Mouse (Mus musculus): ENCODE measurements at regions not wholly inside any gene's neighbourhood (a gene's known extent, or its start where the extent isn't known, plus 50 kb on each side); places are given as distances from the start of the nearest gene placed in this dataset.

DNA sequence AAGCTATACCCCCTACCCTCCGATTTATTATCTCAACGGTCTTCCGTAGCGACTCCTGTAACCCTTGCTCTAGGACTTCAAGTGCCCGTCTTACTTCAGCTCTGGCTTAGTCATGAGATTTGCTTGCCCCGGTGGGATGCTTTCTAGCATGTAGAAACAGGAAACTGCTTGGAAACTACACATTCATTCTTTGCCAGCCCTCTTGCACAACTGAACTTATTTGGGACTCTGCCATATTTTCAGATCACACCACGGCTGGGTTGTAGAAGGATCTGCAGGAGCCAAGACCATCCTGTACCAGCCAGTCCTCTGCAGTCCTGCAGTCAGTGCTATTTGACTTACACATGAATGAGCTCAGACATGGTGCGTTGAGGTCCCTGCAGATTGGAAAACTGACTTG, 110.9 kb upstream of the Habp2 start:
- Histone ChIP-seq H3K27me3 (ENCODE audit: low read depth, poor library complexity, severe bottlenecking) (0 out of 2 replicates have a peak, but pooled peaks cover 3% of the 10 kb centered on the region), H3K4me1 (peaks cover 47% of the 10 kb centered on the region), H3K9me3 (replicated peaks) (no peaks in the 10 kb centered on the region; the same call in 1 of the 2 replicates), H3K4me3 (no peak overlapping the region), H3K36me3 (no peaks in the 10 kb centered on the region), H3K27ac (no peak overlapping the region)
- 94% methylated on average over 8 of the region's 8 CpGs for WGBS
- no peak for DNase-seq (ENCODE audit: low spot score)

DNA sequence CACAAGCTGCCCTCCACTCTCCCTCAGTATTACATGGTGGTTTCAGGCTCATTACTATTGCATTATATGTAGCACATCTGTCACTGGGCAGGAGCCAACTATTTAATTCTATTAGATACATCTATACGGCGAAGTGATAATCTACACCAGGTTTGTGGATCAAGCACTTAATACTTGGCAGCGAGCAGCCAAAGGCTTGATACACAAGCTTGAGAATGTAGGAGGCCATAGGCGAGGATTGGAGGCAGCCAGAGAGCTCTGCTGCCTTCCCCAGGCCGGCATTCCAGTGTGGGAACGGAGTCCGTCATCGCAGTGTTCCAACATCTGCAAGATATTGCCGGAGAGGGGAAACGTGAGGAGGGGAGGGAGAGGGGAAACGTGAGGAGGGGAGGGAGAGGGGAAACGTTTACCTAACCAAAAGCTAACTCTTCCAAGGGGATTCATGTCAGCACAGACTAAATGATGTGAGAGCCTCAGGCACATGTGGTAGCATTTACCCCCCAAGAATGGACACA, 109.6 kb upstream of the Habp2 start:
- WGBS = 17% methylated on average over 12 of the region's 12 CpGs
- Histone ChIP-seq H3K4me3 (no peak overlapping the region), H3K9me3 (replicated peaks) (no peaks in the 10 kb centered on the region; the same call in 1 of the 2 replicates), H3K36me3 (no peaks in the 10 kb centered on the region), H3K27me3 (ENCODE audit: low read depth, poor library complexity, severe bottlenecking) (0 out of 2 replicates have a peak, but pooled peaks cover 3% of the 10 kb centered on the region), H3K4me1 (peaks cover 45% of the 10 kb centered on the region), H3K27ac (peak overlapping the region; percentile 78)
- DNase-seq (ENCODE audit: low spot score) = peak; percentile 76

DNA sequence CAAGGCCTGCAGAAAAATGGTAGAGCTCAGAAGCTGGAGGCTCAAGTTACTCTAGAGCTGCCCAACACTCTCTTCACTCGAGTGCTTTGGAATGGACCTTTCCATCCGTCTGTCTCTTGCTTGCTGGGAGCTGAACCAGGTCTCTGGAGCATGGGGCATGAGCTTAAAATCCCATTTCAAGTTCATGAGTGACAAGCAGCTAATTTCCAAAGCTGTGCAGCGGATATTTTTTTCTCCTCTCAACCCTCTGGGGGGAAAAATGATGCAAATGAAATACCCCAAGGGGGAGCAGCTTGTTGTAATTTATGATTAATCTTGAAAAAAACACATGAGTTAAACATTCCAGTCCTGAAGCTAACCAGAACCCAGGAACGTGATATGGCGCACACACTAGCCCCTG, 101.2 kb upstream of the Habp2 start:
- WGBS = 84% methylated on average over 5 of the region's 5 CpGs
- Histone ChIP-seq H3K4me3 (no peak overlapping the region), H3K36me3 (no peaks in the 10 kb centered on the region), H3K4me1 (peaks cover 28% of the 10 kb centered on the region), H3K9me3 (replicated peaks) (peaks cover 6% of the 10 kb centered on the region; the same call in 1 of the 2 replicates), H3K27ac (no peak overlapping the region), H3K27me3 (ENCODE audit: low read depth, poor library complexity, severe bottlenecking) (no peaks in the 10 kb centered on the region)
- no peak for DNase-seq (ENCODE audit: low spot score)

DNA sequence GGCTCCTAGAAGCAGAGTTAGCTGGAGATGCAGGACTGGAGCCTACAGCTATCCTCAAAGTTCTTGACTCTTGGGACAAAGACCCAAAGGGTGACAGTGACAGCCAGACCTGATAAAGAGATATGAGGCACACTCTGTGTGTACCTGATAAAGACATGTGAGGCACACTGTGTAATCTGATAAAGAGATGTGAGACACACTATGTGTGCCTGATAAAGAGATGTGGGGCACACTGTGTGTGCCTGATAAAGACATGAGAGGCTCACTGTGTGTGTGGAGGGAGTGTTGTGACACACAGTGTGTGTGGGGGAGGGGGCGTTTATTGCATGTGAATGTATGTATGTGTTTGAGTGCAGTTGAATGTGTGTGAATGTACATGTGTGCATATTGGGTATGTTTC, 97.8 kb upstream of the Habp2 start:
- peaks cover 42% of the 10 kb centered on the region for H3K4me1 ChIP-seq
- H3K27ac ChIP-seq = peak overlapping the region; percentile 61
- no peaks in the 10 kb centered on the region for H3K9me3 ChIP-seq (replicated peaks)
- WGBS = 100% methylated on average over 1 of the region's 1 CpGs
- H3K27me3 ChIP-seq (ENCODE audit: low read depth, poor library complexity, severe bottlenecking) = 0 out of 2 replicates have a peak, but pooled peaks cover 4% of the 10 kb centered on the region
- H3K4me3 ChIP-seq = no peak overlapping the region
- no peaks in the 10 kb centered on the region for H3K36me3 ChIP-seq
- DNase-seq (ENCODE audit: low spot score) = no peak

DNA sequence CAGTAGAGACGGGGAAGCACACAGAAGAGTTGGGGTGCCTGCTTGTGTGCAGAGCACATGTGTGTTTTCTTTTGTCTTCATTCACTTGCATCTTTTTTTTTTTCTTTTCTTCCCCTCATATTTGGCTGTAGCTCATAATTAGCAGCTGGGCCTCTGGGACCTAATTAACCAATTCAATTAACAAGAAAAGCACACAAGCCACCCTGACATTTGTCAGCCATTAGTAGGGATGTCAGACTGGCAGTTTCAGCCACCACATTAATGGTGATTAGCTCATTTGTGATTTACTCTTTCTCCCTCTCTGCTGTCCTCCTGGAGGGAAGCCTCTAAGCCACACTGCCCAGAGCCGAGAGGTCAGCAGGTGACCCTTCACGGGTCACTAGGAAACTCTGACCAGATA, 96.7 kb upstream of the Habp2 start:
- 23% methylated on average over 3 of the region's 3 CpGs for WGBS
- Histone ChIP-seq H3K4me1 (peaks cover 42% of the 10 kb centered on the region), H3K4me3 (no peak overlapping the region), H3K27ac (peak overlapping the region; percentile 61), H3K27me3 (ENCODE audit: low read depth, poor library complexity, severe bottlenecking) (0 out of 2 replicates have a peak, but pooled peaks cover 4% of the 10 kb centered on the region), H3K36me3 (no peaks in the 10 kb centered on the region), H3K9me3 (replicated peaks) (no peaks in the 10 kb centered on the region)
- no peak for DNase-seq (ENCODE audit: low spot score)

DNA sequence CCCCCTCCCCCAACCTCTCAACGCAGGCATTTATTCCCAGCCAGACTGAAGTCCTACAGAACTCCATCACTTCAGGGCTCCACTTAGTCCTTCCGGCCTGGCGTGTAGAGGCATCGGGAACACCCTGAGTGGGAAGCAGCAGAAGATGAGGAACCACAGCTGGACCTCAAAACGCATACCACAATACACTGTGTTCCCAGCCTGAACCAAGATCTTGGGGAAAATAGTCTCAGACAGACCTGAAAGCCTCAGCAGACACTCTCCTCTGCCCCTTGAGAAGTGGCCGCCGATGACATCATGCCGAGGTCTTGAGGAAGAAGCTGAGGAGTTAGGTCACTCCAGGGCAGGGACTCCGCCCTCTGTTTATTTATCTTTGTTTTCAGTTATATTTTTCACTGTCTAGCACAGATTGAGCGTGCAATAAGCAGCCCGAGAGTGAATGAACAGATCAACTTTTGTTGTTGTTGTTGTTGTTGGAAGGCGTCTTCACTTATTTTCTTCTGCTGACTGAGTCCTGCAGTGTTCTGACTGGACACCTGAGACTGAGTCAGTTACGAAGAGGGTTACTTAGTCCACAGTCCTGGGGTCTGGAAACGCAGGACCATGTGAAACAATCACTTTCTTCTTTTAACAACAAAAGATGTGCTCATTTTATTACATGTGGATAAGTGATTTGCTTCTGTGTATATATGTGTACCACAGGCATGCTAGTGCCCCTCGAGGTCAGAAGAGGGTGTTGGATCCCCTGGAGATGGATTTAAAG, 88.3 kb upstream of the Habp2 start:
- no peaks in the 10 kb centered on the region for H3K9me3 ChIP-seq (replicated peaks)
- peak overlapping the region; percentile 75 for H3K27ac ChIP-seq
- WGBS = 90% methylated on average over 15 of the region's 15 CpGs
- no peaks in the 10 kb centered on the region for H3K36me3 ChIP-seq
- H3K27me3 ChIP-seq (ENCODE audit: low read depth, poor library complexity, severe bottlenecking) = peaks cover 21% of the 10 kb centered on the region; the same call in 1 of the 2 replicates
- peaks cover 61% of the 10 kb centered on the region for H3K4me1 ChIP-seq
- no peak overlapping the region for H3K4me3 ChIP-seq
- no peak for DNase-seq (ENCODE audit: low spot score)

DNA sequence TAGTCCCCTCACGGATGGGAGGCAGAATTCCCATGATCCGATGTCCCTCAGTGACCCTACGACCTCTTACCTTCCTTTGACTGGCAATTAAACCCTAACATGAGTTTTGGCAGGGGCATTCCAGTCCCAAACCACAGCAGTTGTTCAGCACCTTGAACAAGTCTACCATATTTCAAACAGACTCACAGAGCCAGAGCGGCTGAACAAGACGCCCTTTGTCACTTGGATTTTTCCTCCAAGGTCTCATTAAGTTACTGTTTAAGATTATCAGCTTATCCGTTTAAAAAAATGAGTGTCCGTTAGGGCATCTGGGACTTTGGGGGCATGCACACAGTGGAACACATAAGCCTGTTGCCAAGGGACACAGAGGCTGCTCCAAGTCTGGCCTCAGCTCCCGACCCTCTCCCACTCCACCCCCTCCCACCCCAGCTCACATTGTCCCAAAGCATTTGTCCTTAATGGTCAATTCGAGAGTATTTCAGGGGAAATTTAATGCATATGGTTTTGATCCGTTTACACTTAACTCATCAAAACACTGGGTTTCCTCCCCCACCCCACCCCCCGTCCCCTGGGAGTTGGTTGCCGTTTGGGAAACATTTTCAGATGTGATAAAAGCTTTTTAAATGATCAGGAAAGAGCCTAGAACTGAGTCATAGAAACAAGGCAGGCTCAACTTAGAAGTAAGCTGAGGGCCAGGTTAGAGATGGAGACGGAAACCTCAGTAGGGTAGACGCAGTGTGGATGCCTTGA, 87.4 kb upstream of the Habp2 start:
- Histone ChIP-seq H3K27ac (peak overlapping the region; percentile 75), H3K4me3 (no peak overlapping the region), H3K4me1 (peaks cover 61% of the 10 kb centered on the region), H3K27me3 (ENCODE audit: low read depth, poor library complexity, severe bottlenecking) (peaks cover 21% of the 10 kb centered on the region; the same call in 1 of the 2 replicates), H3K9me3 (replicated peaks) (no peaks in the 10 kb centered on the region), H3K36me3 (no peaks in the 10 kb centered on the region)
- peak; percentile 49 for DNase-seq (ENCODE audit: low spot score)
- 48% methylated on average over 14 of the region's 14 CpGs for WGBS

DNA sequence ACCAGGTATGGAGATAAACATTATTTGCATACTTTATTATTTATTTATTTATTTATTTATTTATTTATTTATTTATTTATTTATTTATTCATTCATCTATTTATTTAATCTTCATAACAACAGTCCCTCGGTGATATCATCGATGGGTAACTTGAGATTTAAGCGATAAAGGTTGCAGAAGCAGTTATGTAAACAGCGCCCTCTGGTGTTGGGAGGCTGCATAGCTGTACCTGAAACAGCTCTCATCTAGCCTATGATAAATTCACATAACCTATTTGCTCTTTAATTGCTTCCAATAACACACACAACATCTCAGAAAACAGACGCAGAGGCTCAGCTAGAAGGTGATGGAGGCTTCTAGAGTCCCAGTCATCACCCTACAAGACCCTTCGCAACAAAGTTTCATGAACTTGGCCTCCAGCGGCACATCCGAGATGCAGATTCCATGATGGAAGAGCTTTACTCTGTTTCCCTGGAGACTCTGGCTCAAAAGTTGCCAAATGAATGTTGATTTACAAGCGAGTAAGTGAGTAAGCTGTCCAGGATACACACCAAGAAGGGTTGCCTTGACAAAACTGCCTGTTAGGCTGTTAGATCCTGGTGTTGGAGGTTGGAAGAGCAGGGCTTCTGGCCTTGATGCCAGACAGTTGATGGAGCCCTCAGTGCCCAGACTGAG, 85.8 kb upstream of the Habp2 start:
- Histone ChIP-seq H3K9me3 (replicated peaks) (no peaks in the 10 kb centered on the region), H3K27ac (peak overlapping the region; percentile 9; the same call in 1 of the 2 replicates), H3K36me3 (no peaks in the 10 kb centered on the region), H3K4me3 (no peak overlapping the region), H3K27me3 (ENCODE audit: low read depth, poor library complexity, severe bottlenecking) (peaks cover 21% of the 10 kb centered on the region; the same call in 1 of the 2 replicates), H3K4me1 (peaks cover 64% of the 10 kb centered on the region)
- 84% methylated on average over 9 of the region's 9 CpGs for WGBS
- DNase-seq (ENCODE audit: low spot score) = no peak

DNA sequence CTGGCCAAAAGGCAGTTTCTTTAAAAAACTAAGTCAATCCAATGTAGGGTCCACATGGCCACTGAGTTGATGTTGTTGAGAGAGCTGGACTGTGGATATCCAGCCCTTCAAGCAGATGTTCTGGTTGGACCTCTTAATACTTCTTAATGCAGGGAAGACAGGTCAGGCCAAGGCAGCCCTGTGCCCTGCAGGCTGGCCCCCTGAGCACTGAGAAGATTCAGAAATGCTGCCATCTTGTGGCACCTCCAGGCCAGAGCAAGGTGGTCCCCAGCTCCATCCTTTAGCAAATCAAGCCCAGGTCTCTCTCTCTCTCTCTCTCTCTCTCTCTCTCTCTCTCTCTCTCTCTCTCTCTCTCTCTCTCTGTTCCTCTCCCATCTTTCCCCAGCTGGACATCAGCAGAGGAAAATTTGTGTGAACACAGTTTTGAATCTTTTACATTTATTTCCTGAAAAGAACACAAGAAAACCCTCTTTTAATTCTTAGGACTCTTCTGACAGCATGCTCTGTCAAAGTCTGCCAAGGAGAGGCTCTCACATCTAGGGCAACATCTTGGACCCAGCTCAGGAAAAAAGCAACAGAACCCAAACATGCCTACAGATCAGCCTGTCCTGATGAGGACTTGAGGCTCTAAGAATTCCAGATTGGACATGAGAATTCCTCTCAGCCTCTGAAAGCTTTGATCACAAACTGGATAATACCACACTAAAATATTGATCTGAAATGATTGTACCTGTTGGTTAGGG, 85.0 kb upstream of the Habp2 start:
- Histone ChIP-seq H3K4me1 (peaks cover 61% of the 10 kb centered on the region), H3K4me3 (no peak overlapping the region), H3K27me3 (ENCODE audit: low read depth, poor library complexity, severe bottlenecking) (peaks cover 21% of the 10 kb centered on the region; the same call in 1 of the 2 replicates), H3K36me3 (no peaks in the 10 kb centered on the region), H3K27ac (peak overlapping the region; percentile 9; the same call in 1 of the 2 replicates), H3K9me3 (replicated peaks) (no peaks in the 10 kb centered on the region)
- peak; percentile 79 for DNase-seq (ENCODE audit: low spot score)

DNA sequence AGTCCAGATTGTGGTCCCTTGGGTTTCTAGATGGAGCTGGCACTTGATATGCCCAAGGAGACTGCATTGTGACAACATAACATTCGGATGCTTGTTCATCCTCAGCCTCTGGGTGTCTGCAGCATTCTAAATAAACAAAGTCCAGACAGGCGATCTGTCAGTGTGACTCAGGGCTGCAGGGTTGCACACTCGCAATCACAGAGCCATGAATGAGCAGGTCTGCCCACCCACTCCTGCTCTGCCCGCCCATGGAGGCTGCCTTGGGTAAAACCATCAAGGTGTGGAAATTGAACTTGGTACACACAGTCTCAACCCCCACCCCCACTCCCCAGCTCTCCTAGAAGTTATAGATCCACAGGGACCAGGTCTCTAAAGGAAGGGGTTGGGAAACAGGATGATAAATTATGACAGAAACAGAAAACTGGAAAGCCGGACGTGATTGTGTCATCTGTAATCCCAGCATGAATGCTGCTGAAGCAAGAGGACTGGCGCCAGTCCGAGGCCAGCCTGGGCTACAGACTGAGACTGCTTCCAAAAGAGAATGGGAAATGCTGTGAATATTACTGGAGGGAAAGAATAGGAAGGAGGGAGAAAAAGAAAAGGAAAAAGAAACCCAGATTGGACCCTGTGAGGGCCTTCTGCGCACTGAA, 84.3 kb upstream of the Habp2 start:
- WGBS = 66% methylated on average over 9 of the region's 9 CpGs
- Histone ChIP-seq H3K4me1 (peaks cover 65% of the 10 kb centered on the region), H3K4me3 (no peak overlapping the region), H3K9me3 (replicated peaks) (no peaks in the 10 kb centered on the region), H3K36me3 (no peaks in the 10 kb centered on the region), H3K27me3 (ENCODE audit: low read depth, poor library complexity, severe bottlenecking) (peaks cover 14% of the 10 kb centered on the region; the same call in 1 of the 2 replicates), H3K27ac (peak overlapping the region; percentile 16; the same call in 1 of the 2 replicates)
- DNase-seq (ENCODE audit: low spot score) = no peak

DNA sequence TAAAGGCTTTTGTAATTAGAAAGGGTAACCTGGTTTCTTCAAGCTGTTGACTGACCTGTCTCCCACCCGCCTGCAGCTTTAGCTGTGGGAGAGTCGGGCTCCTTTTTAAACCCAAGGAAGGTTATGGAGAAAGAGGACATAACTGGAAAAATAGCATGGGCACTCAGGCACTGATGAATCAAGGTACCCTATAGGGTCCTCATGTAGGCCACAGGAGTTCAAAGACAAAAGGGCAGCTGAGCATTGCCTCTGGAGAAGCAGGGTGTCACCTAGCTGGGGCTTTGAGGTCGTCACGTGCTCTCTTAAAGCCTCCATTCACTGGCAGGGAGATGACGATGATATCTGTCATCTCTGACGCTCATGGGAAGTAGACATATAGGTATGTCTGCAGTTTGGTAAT, 68.4 kb upstream of the Habp2 start:
- H3K4me1 ChIP-seq = peaks cover 68% of the 10 kb centered on the region
- H3K36me3 ChIP-seq = no peaks in the 10 kb centered on the region
- no peak overlapping the region for H3K27ac ChIP-seq
- DNase-seq (ENCODE audit: low spot score) = no peak
- 74% methylated on average over 6 of the region's 6 CpGs for WGBS
- no peaks in the 10 kb centered on the region for H3K9me3 ChIP-seq (replicated peaks)
- peaks cover 9% of the 10 kb centered on the region for H3K27me3 ChIP-seq (ENCODE audit: low read depth, poor library complexity, severe bottlenecking)
- H3K4me3 ChIP-seq = no peak overlapping the region

All from limb, embryonic 10.5 days (tissue).